Mouse (Mus musculus) midbrain, postnatal 0 days (tissue): Measurements from ENCODE around the gene Tigd3. TPM values are rescaled to one million over a fixed set of nuclear protein-coding genes. Genes with fewer than 3 reads are reported as not detected.
A peak's percentile ranks its signal among the peaks of the same experiment; 100 is the strongest.

ENCODE experiments used
- ATAC-seq: fragments of 200-750 bp; cut with Nextera tagmentation; 2 replicates; pipeline ENCODE4 v1.8.0; 2017; ENCODE audit warnings: moderate number of reproducible peaks, mild to moderate bottlenecking, moderate TSS enrichment, moderate library complexity; ENCODE audit not compliant: low FRiP score
- DNase-seq: peaks from one replicate; pipeline ENCODE4 v3.0.0-alpha.2; 2015; ENCODE audit warnings: low spot score
- H3K27ac ChIP-seq: fragments of 300-500 bp; sonication (generic); 2 replicates; pipeline ENCODE4 v1.5.1; 2014; ENCODE audit warnings: low read depth, mild to moderate bottlenecking, low read length, mixed read lengths
- H3K27me3 ChIP-seq: fragments of 300-500 bp; sonication (generic); 2 replicates; pipeline ENCODE4 v1.6.1; 2014; ENCODE audit warnings: low read length, control low read depth, mixed read lengths; ENCODE audit not compliant: insufficient read depth
- H3K36me3 ChIP-seq: fragments of 300-500 bp; sonication (generic); 2 replicates; pipeline ENCODE4 v1.6.1; 2014; ENCODE audit warnings: low read length, control low read depth, mixed read lengths; ENCODE audit not compliant: insufficient read depth
- H3K4me1 ChIP-seq: fragments of 300-500 bp; sonication (generic); 2 replicates; pipeline ENCODE4 v1.6.1; 2014; ENCODE audit warnings: mild to moderate bottlenecking, control low read depth, antibody characterized with exemption, low read length, mixed read lengths; ENCODE audit not compliant: insufficient read depth
- H3K4me2 ChIP-seq: fragments of 300-500 bp; sonication (generic); 2 replicates; pipeline ENCODE4 v1.6.1; 2014; ENCODE audit warnings: low read depth, mild to moderate bottlenecking, low read length, mixed read lengths; ENCODE audit not compliant: poor library complexity, severe bottlenecking
- H3K4me3 ChIP-seq: fragments of 300-500 bp; sonication (generic); 2 replicates; pipeline ENCODE4 v1.5.1; 2014; ENCODE audit warnings: low read depth, mild to moderate bottlenecking, low read length, moderate library complexity
- H3K9ac ChIP-seq: fragments of 300-500 bp; sonication (generic); replicated peaks from 2 replicates; pipeline ENCODE4 v1.6.1; 2014; ENCODE audit warnings: mild to moderate bottlenecking, low read length, moderate library complexity, mixed read lengths; ENCODE audit not compliant: poor library complexity, severe bottlenecking
- H3K9me3 ChIP-seq: fragments of 300-500 bp; sonication (generic); 2 replicates; pipeline ENCODE4 v1.6.1; 2016; ENCODE audit warnings: low read length, control low read depth
- CTCF ChIP-seq: IDR thresholded peaks from 2 replicates; pipeline ENCODE4 v1.5.1; 2016; ENCODE audit warnings: antibody characterized with exemption, mild to moderate bottlenecking
- WGBS: fragments of 180-500 bp; shearing (Covaris S2); extraction: QIAGEN DNeasy Blood & Tissue Kit; methylation state at CpG from one replicate; pipeline ENCODE4 v1.1.7; 2014; 5-methylcytosine and 5-hydroxymethylcytosine counted together
- polyA plus RNA-seq: library from polyadenylated mRNA; unstranded; fragments of >200 nt; fragmentation: Nextera tagmentation; extraction: Ambion mirVana; gene quantifications from 2 replicates; pipeline ENCODE4 v1.2.1, GENCODE M21; 2015
- total RNA-seq: library from RNA; depleted of rRNA; stranded (reverse); fragments of >200 nt; gene quantifications from 2 replicates; pipeline ENCODE4 v1.2.3, GENCODE M21; 2014

Tigd3 gene
- total and polyA plus RNA-seq, 2 experiments from 2014 or later: 9.0 to 10.6 TPM

- peak overlapping the region; percentile 70 for H3K4me2 ChIP-seq
- H3K9ac ChIP-seq: peak overlapping the region; percentile 83
- H3K4me3 ChIP-seq: peak overlapping the region; percentile 65
- H3K36me3 ChIP-seq: peaks cover 10% of the 10 kb centered on the region; the same call in 1 of the 2 replicates
- WGBS: 6% methylated on average over 19 of the region's 31 CpGs
- DNase-seq: no peak
- peak overlapping the region; percentile 85 for H3K27ac ChIP-seq
- no peaks in the 10 kb centered on the region for H3K9me3 ChIP-seq
- H3K27me3 ChIP-seq: no peaks in the 10 kb centered on the region
- peaks cover 9% of the 10 kb centered on the region for H3K4me1 ChIP-seq
- peak; percentile 31 for ATAC-seq
- TF ChIP-seq CTCF: no peak
These were observed 507 bp downstream of the Tigd3 start for GRCm38 (mm10) chr19:5893282-5894001.

DNA sequence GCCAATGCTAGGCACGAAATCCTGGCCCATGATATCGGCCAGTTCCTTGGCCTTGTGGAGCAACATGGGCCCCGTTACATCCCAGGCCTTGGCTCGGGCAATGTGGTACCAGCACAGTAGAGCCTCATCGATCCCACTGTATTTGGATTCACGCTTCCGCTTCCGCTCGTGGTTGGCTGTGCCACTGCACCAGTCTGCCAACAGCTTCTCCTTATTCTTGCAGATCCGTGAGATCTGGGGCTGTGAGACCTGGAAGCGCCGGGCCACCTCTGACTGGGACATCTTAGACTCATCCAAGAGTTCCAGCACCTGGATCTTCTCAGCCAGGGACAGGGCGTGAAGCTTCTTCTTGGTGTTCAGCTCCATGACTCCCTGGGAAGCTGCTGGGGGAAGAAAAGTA lies 1.2 kb downstream of the Tigd3 start:
- H3K27me3 ChIP-seq: no peaks in the 10 kb centered on the region
- WGBS: 89% methylated on average over 13 of the region's 13 CpGs
- H3K9ac ChIP-seq: peak overlapping the region; percentile 83; the same call in 1 of the 2 replicates
- H3K4me1 ChIP-seq: peaks cover 9% of the 10 kb centered on the region
- H3K36me3 ChIP-seq: peaks cover 7% of the 10 kb centered on the region; the same call in 1 of the 2 replicates
- no peaks in the 10 kb centered on the region for H3K9me3 ChIP-seq
- DNase-seq: no peak
- H3K4me2 ChIP-seq: peak overlapping the region; percentile 70
- no peak for TF ChIP-seq CTCF
- no peak for ATAC-seq
- peak overlapping the region; percentile 85; the same call in 1 of the 2 replicates for H3K27ac ChIP-seq
- H3K4me3 ChIP-seq: peak overlapping the region; percentile 65

DNA sequence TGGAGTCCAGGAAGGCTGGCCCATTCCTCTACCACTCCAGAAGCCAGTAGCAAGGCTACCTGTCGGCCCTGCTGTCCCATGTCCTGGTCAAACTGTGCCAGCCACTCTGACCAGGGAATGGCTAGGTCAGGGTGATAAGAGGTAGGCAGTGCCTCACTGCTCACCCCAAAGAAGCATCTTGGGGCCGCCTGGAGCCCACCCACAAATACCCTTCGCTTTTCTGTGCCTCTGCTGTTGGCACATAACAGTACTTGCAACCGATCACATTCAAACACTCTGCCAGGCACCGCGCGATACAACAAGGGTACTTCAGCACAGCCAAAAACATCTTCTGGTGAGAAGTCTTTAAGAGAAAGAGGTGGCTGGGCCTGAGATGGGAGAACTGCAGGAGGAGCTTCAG lies 1.7 kb downstream of the Tigd3 start:
- DNase-seq (no peak), ATAC-seq (no peak)
- H3K27me3 ChIP-seq: no peaks in the 10 kb centered on the region
- no peaks in the 10 kb centered on the region for H3K9me3 ChIP-seq
- H3K4me2 ChIP-seq: no peak overlapping the region; the same call in 1 of the 2 replicates
- TF ChIP-seq CTCF: no peak
- peaks cover 7% of the 10 kb centered on the region; the same call in 1 of the 2 replicates for H3K36me3 ChIP-seq
- no peak overlapping the region for H3K9ac ChIP-seq
- 89% methylated on average over 7 of the region's 7 CpGs for WGBS
- no peak overlapping the region for H3K4me3 ChIP-seq
- no peak overlapping the region for H3K27ac ChIP-seq
- H3K4me1 ChIP-seq: peaks cover 9% of the 10 kb centered on the region

DNA sequence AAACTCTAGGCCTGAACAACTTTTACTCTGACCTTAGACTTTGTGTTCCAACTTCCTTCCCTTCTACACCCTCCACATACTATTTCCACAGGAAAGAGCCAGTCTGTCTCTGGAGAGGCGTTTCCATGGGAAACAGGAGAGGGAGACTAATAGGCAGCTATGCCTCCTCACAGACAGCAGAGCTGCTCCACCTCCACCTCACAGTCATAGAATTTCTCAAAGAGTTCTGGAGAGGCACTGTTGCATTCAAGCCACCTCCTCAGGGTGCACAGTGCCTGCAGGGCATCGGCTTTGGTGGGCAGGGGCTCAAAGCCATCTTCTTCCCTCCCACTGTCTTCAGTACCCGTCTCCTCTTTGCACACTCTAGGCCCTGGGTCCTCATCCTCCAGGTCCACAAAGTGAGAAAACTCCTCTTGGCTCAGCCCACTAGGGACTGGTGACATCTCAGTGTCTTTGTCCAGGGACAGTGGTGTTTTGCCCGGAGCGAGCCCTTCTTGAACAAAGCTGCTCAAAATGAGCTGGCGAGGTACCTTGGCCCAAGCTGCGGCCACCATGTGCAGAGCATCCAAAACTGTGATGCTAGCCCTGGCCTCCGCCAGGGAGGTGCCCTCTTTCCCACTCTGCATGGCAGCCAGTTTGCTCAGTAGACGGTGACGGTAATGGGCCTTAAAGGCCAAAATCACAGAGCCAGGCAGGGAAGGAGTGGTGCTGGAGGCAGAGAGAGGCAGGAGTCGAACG lies 2.3 kb downstream of the Tigd3 start:
- ATAC-seq (no peak), DNase-seq (no peak)
- 91% methylated on average over 12 of the region's 12 CpGs for WGBS
- Histone ChIP-seq H3K36me3 (peaks cover 7% of the 10 kb centered on the region; the same call in 1 of the 2 replicates), H3K4me3 (no peak overlapping the region), H3K27me3 (no peaks in the 10 kb centered on the region), H3K27ac (no peak overlapping the region), H3K9ac (no peak overlapping the region), H3K9me3 (no peaks in the 10 kb centered on the region), H3K4me2 (no peak overlapping the region), H3K4me1 (peaks cover 9% of the 10 kb centered on the region)
- no peak for TF ChIP-seq CTCF

DNA sequence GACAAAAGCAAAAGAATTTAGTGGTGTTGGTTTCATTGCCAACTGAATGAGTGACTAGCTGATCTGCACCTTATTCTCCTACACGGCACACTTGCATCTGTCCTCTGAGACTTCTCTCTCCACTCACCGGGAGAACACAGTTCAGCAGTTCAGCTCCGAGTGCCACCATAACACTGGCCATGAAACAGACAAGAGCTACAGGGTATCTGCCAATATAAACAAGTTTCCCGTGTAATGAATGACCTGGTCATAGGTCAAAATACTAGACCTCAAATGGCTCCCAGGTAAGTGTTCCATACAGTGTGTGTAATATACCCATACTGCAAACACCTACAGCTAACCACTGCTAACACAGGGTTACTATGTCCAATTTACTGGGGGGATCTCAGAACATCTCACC lies 4.7 kb downstream of the Tigd3 start:
- no peak for TF ChIP-seq CTCF
- Histone ChIP-seq H3K4me1 (peaks cover 9% of the 10 kb centered on the region), H3K27ac (no peak overlapping the region), H3K9ac (no peak overlapping the region), H3K9me3 (no peaks in the 10 kb centered on the region), H3K36me3 (0 out of 2 replicates have a peak, but pooled peaks cover 4% of the 10 kb centered on the region), H3K27me3 (no peaks in the 10 kb centered on the region), H3K4me3 (no peak overlapping the region), H3K4me2 (no peak overlapping the region)
- DNase-seq (no peak), ATAC-seq (no peak)
- WGBS: 80% methylated on average over 4 of the region's 4 CpGs
